Comparison of ENCODE assay signal across 7 mouse cellular contexts in genomic region chr9:124424542-124425410, GRCm38 (mm10). TPM values are rescaled to one million over a fixed set of nuclear protein-coding genes. Genes with fewer than 3 reads are reported as not detected.
DNase-seq lines count a peak whose midpoint lies in the region; ATAC-seq lines count a peak whose summit lies in the region.

No protein-coding gene starts in this region.

- no peaks in the 10 kb centered on the region for H3K9me3 ChIP-seq in intestine, embryonic 15.5 days
- no peaks in the 10 kb centered on the region for H3K9me3 ChIP-seq in midbrain, embryonic 10.5 days (replicated peaks)

- peak; percentile 99 for DNase-seq in adrenal gland, adult 2 months
- peak; percentile 99 for DNase-seq in embryo, embryonic 11.5 days (ENCODE audit: low read depth, low spot score)
- peak; percentile 98 for DNase-seq in gastrocnemius, postnatal 36 days
- peak; percentile 100 for DNase-seq in left cerebral cortex, postnatal 25 days (ENCODE audit: low spot score in 2 of 2)
- DNase-seq in midbrain, embryonic 10.5 days (ENCODE audit: low spot score) = peak; percentile 98
- peak; percentile 98 for DNase-seq in right cerebral cortex, postnatal 4 days

- H3K27me3 ChIP-seq in intestine, embryonic 15.5 days (replicated peaks) = no peaks in the 10 kb centered on the region
- H3K27me3 ChIP-seq in midbrain, embryonic 10.5 days (ENCODE audit: low read depth, poor library complexity, severe bottlenecking) = no peaks in the 10 kb centered on the region

- ATAC-seq in intestine, embryonic 15.5 days = peak; percentile 68

- H3K27ac ChIP-seq in intestine, embryonic 15.5 days = peak overlapping the region; percentile 99
- H3K27ac ChIP-seq in midbrain, embryonic 10.5 days (replicated peaks) = peak overlapping the region; percentile 97

- peak overlapping the region; percentile 64 for H3K9ac ChIP-seq in intestine, embryonic 15.5 days

- peak overlapping the region; percentile 65 for H3K4me2 ChIP-seq in intestine, embryonic 15.5 days (replicated peaks)

- H3K36me3 ChIP-seq in intestine, embryonic 15.5 days = no peaks in the 10 kb centered on the region
- no peaks in the 10 kb centered on the region for H3K36me3 ChIP-seq in midbrain, embryonic 10.5 days

- no peaks in the 10 kb centered on the region for H3K4me1 ChIP-seq in intestine, embryonic 15.5 days (replicated peaks)
- H3K4me1 ChIP-seq in midbrain, embryonic 10.5 days = peaks cover 4% of the 10 kb centered on the region

- WGBS in intestine, embryonic 15.5 days = under 1% methylated on average over 48 of the region's 48 CpGs
- WGBS in midbrain, embryonic 10.5 days = under 1% methylated on average over 48 of the region's 48 CpGs

- intact Hi-C loops in gastrocnemius, postnatal 36 days (cut with DNase I) = no loop called here
- intact Hi-C loops in left cerebral cortex, postnatal 25 days (cut with DNase I) = loop anchor here (5.0 kb wide), 1 partner anchor 142 kb away; no protein-coding TSS in a partner anchor

- H3K4me3 ChIP-seq in intestine, embryonic 15.5 days (replicated peaks) = peak overlapping the region; percentile 67
- peak overlapping the region; percentile 76 for H3K4me3 ChIP-seq in midbrain, embryonic 10.5 days

RNA-seq across cellular contexts. Expression of gene Ppp2r3d, which starts 51.9 kb away (rescaled TPM):
- total RNA-seq in adrenal gland, adult 2 months (2021) = 100 to 1,000 TPM in 1 of 2 experiments, 10 to 100 TPM in 1; 87.3 to 104 TPM
- 489 and 516 TPM in 2 replicates for polyA plus RNA-seq in adrenal gland, adult 2 months (2012; rRNA removed)
- total RNA-seq in gastrocnemius, postnatal 36 days (2021) = 10 to 100 TPM; 29.3 to 31.5 TPM
- polyA plus RNA-seq in intestine, embryonic 15.5 days (2015; fragmentation: Nextera tagmentation; extraction: Ambion mirVana) = 135 and 148 TPM in 2 replicates
- 10 to 100 TPM; 83.5 to 95.9 TPM for total RNA-seq in left cerebral cortex, postnatal 25 days (2021)
- polyA plus RNA-seq in midbrain, embryonic 10.5 days (2016; fragmentation: Nextera tagmentation; extraction: Ambion mirVana) = 136 and 157 TPM in 2 replicates

Comparison
In these comparisons a context has a peak if more than half of its experiments do, and no peak if none do; other contexts are left out.
1. Peak in every context shown above with its lines: DNase-seq, ATAC-seq, H3K4me3 ChIP-seq and H3K27ac ChIP-seq.